Mouse (Mus musculus): ENCODE data around the gene Mgat2. TPM values are rescaled to one million over a fixed set of nuclear protein-coding genes. Genes with fewer than 3 reads are reported as not detected.
A peak's percentile ranks its signal among the peaks of the same experiment; 100 is the strongest.

Gene Mgat2
- polyA plus RNA-seq, 1 experiment from 2014 or later = 38.5 TPM

DNA sequence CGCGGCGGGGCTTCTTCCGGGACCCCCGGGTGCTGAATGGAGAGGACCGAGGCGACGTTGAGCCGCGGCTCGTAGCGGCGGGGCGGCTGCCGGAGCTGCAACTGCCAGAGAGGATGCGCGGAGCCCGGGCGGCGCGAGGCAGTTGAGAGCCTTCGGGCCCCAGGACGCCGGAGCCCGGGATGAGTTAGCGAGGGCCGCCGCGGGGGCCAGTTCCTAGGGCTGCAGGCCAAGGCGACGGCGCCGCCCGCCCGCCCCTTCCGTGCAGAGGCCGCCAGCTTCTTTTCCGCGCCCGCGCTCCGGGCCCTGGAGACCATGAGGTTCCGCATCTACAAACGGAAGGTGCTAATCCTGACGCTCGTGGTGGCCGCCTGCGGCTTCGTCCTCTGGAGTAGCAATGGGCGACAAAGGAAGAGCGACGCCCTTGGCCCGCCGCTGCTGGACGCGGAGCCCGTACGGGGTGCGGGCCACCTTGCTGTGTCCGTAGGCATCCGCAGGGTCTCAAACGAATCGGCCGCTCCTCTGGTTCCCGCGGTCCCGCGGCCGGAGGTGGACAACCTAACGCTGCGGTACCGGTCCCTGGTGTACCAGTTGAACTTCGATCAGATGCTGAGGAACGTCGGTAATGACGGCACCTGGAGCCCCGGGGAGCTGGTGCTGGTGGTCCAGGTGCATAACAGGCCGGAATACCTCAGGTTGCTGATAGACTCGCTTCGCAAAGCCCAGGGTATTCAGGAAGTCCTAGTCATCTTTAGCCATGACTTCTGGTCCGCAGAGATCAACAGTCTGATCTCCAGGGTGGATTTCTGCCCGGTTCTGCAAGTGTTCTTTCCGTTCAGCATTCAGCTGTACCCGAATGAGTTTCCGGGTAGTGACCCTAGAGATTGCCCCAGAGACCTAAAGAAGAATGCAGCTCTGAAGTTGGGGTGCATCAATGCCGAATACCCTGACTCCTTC, 662 bp downstream of the Mgat2 start:
- H3K4me2 ChIP-seq = peak overlapping the region; percentile 75
- WGBS = 2% methylated on average over 84 of the region's 86 CpGs
- no peaks in the 10 kb centered on the region for H3K27me3 ChIP-seq (replicated peaks)
- no peaks in the 10 kb centered on the region for H3K9me3 ChIP-seq
- ATAC-seq (replicated peaks) = peak; percentile 76
- no peaks in the 10 kb centered on the region for H3K36me3 ChIP-seq (replicated peaks)
- peak overlapping the region; percentile 95 for H3K27ac ChIP-seq
- peak overlapping the region; percentile 77 for H3K9ac ChIP-seq
- peak overlapping the region; percentile 87 for H3K4me3 ChIP-seq
- H3K4me1 ChIP-seq = peaks cover 28% of the 10 kb centered on the region

DNA sequence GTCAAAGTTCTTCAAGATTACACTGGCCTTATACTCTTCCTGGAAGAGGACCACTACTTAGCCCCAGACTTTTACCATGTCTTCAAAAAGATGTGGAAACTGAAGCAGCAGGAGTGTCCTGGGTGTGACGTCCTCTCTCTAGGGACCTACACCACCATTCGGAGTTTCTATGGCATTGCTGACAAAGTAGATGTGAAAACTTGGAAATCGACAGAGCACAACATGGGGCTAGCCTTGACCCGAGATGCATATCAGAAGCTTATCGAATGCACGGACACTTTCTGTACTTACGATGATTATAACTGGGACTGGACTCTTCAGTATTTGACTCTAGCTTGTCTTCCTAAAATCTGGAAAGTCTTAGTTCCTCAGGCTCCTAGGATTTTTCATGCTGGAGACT, 1.4 kb downstream of the Mgat2 start:
- no peak for ATAC-seq (replicated peaks)
- 70% methylated on average over 7 of the region's 7 CpGs for WGBS
- no peaks in the 10 kb centered on the region for H3K9me3 ChIP-seq

DNA sequence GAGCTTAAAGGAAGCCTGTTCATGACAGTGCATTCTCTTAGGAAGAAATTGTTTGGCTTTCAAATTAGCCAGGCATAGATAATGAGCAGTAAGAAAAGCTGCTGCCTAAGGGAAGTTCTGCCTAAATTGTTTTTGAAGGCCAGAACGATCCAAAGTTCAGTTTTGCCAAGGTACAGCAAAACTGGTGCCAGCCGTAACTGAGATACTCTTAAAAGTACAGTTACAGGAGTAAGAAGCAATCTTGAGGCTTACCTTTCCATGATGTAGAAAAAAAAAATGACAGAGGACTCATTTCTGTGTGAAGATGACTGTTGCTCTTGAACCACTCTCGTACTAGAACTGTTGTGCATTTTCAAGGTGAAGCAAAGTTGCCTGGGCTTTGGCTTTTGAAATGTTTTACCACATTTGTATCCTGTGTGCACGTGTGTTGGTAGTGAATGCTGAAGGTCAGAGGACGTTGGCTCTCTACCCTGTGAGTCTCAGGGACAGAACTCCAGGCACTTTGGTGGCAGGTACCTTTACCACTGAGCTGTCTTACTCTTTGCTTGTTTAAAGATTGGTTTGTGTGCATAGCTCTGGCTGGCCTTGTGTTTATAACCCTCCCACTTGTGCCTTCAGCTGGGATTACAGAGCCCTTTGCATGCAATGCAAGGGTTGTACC, 3.0 kb downstream of the Mgat2 start:
- Histone ChIP-seq H3K9ac (no peak overlapping the region), H3K27me3 (replicated peaks) (no peaks in the 10 kb centered on the region), H3K4me2 (peak overlapping the region; percentile 6; the same call in 1 of the 2 replicates), H3K36me3 (replicated peaks) (0 out of 2 replicates have a peak, but pooled peaks cover 3% of the 10 kb centered on the region), H3K4me1 (peaks cover 28% of the 10 kb centered on the region), H3K4me3 (no peak overlapping the region), H3K27ac (no peak overlapping the region), H3K9me3 (no peaks in the 10 kb centered on the region)
- WGBS = 71% methylated on average over 5 of the region's 5 CpGs
- no peak for ATAC-seq (replicated peaks)

More for the DNA sequence above, 1.4 kb downstream of the Mgat2 start:
- Histone ChIP-seq H3K4me1 (peaks cover 28% of the 10 kb centered on the region), H3K4me2 (peak overlapping the region; percentile 75), H3K27me3 (replicated peaks) (no peaks in the 10 kb centered on the region), H3K4me3 (peak overlapping the region; percentile 87), H3K9ac (no peak overlapping the region; the same call in 1 of the 2 replicates), H3K27ac (no peak overlapping the region), H3K36me3 (replicated peaks) (0 out of 2 replicates have a peak, but pooled peaks cover 3% of the 10 kb centered on the region)

DNA sequence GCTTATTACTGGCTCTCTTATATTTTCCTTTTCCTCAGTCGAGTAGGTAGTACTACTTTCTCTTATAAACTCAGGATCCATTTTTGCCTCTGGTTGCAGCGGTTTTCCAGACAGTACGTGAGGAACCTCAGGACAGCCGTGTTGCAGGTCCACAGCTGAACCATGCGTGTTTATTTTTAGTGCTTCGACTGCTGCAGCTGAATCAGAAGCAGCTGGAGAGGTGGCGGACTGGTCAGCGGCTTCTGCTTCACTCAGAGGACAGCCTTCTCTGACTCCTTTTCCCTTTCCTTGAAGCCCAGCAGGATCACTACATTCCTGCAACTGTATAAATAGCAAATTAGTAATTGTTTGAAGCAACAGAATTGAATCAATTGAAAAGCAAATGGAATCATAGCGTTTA, 6.1 kb downstream of the Mgat2 start:
- peaks cover 20% of the 10 kb centered on the region for H3K4me1 ChIP-seq
- WGBS = 93% methylated on average over 9 of the region's 9 CpGs
- no peak overlapping the region for H3K4me2 ChIP-seq
- H3K9ac ChIP-seq = no peak overlapping the region
- H3K36me3 ChIP-seq (replicated peaks) = 0 out of 2 replicates have a peak, but pooled peaks cover 3% of the 10 kb centered on the region
- no peaks in the 10 kb centered on the region for H3K27me3 ChIP-seq (replicated peaks)
- no peak overlapping the region for H3K27ac ChIP-seq
- H3K4me3 ChIP-seq = no peak overlapping the region
- H3K9me3 ChIP-seq = no peaks in the 10 kb centered on the region
- ATAC-seq (replicated peaks) = no peak

DNA sequence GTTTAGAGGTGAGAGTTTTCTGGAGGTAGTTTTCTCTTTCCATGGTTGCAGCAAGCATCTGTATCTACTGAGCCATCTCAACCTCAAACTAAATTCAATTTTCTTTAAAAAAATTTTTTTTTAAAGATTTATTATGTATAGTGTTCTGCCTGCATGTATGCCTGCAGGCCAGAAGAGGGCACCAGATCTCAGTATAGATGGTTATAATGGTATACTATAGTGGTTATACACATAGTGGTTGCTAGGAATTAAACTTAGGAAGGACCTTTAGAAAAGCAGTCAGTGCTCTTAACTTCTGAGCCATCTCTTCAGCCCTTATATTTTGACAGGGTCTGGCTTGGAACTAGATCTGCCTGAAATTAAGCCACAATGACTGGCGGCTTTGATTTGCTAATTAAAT, 6.6 kb downstream of the Mgat2 start:
- H3K36me3 ChIP-seq (replicated peaks) = 0 out of 2 replicates have a peak, but pooled peaks cover 3% of the 10 kb centered on the region
- H3K9me3 ChIP-seq = no peaks in the 10 kb centered on the region
- H3K27ac ChIP-seq = no peak overlapping the region
- H3K27me3 ChIP-seq (replicated peaks) = no peaks in the 10 kb centered on the region
- no peak overlapping the region for H3K4me2 ChIP-seq
- peaks cover 19% of the 10 kb centered on the region for H3K4me1 ChIP-seq
- no peak overlapping the region for H3K4me3 ChIP-seq
- 98% methylated on average over 1 of the region's 1 CpGs for WGBS
- ATAC-seq (replicated peaks) = peak; percentile 56; the same call in 1 of the 2 replicates
- no peak overlapping the region for H3K9ac ChIP-seq

DNA sequence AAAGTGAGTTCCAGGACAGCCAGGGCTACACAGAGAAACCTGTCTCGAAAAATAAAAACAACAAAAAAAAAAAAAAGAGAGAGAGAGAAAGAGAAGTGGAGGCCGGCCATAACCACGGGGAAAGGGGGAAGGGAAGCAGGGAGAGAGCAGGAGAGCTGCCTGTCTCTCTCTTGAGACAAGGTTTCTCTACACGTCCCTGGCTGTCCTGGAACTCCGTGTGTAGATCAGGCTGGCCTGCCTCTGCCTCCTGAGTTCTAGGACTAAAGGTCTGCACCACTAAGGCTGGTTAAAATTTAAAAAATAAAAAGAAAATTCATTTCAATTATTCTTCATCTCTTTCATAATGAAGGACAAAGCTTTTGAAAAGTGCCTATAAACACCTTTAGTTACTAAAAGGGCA, 7.4 kb downstream of the Mgat2 start:
- H3K9ac ChIP-seq = no peak overlapping the region
- 0 out of 2 replicates have a peak, but pooled peaks cover 3% of the 10 kb centered on the region for H3K36me3 ChIP-seq (replicated peaks)
- no peaks in the 10 kb centered on the region for H3K9me3 ChIP-seq
- H3K4me1 ChIP-seq = peaks cover 24% of the 10 kb centered on the region
- WGBS = 90% methylated on average over 5 of the region's 5 CpGs
- H3K27me3 ChIP-seq (replicated peaks) = no peaks in the 10 kb centered on the region
- no peak overlapping the region for H3K27ac ChIP-seq
- no peak overlapping the region for H3K4me2 ChIP-seq
- no peak overlapping the region for H3K4me3 ChIP-seq
- no peak for ATAC-seq (replicated peaks)

DNA sequence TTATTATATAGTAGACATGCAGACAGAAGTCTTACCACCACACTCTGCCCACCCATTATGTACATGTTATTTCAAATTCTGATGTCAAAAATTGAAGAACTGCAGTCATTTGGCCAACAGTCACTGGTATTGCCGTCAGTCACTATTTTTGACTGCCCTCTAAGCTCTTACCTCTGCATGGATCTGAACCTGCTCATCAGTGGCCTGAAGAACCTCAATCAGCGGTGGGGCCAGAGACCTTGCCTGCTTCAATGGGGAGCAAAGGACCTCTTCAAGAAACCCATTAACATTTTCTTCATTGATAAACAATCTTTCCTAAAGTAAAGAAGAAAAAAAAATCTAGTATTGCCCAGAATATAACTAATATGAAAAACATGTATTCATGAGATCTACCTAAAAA, 8.7 kb downstream of the Mgat2 start:
- Histone ChIP-seq H3K9ac (no peak overlapping the region), H3K4me3 (no peak overlapping the region), H3K4me1 (peaks cover 16% of the 10 kb centered on the region), H3K4me2 (no peak overlapping the region), H3K36me3 (replicated peaks) (0 out of 2 replicates have a peak, but pooled peaks cover 3% of the 10 kb centered on the region), H3K9me3 (no peaks in the 10 kb centered on the region), H3K27ac (no peak overlapping the region), H3K27me3 (replicated peaks) (no peaks in the 10 kb centered on the region)
- ATAC-seq (replicated peaks) = no peak
- 90% methylated on average over 2 of the region's 2 CpGs for WGBS

DNA sequence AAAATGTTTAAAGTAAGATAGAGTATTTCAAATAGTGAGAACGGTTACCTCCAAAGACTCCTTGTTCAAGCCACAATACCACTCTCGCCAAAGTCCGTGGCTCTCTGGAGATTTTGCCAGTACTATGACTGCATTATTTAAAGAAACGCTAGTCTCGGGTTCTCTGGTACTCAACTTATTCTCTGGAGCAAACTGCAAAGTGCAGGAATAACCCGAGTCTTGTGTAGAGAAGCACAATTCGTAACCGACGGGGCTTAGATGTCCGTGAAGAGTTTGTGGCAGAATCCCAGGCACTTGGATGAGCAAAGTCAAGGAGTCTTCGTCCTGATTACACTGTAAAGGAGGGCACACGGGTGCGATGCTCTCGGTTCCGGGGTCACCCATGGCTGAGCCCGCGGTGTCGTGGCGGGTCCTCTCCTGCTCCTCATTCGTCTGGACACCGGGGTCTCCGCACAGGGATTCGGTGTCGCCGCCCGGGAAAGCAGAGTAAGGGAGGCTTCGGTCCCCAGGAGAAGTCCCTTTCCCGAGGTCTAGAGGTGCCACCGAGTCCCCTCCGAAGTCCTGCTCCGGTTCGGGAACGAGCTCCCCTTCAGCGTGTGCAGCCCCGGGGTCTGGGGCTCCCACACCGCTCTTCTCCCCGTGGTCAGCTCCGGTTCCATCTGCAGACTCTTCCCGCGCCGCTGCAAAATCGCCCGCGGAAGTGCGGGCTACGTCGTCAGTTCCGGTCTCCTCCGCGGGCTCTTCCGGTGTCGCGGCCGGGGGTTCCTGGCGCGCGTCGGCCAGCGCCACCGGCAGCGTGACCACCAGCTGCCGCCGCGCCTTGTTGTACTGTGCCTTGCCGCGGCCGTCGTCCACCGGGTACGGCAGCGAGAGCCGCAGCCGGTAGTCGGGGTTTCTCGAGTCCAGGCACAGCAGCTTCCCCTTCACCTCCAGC, 12.8 kb downstream of the Mgat2 start, which contains the start of gene Gm49383:
TSS of gene Gm49383 (minus strand) at position 661 of the 934 bp plus-strand sequence.
- Histone ChIP-seq H3K27me3 (replicated peaks) (no peaks in the 10 kb centered on the region), H3K9ac (peak within 1 kb of the TSS; percentile 76), H3K27ac (peak within 1 kb of the TSS; percentile 94), H3K4me1 (peaks cover 33% of the 10 kb centered on the region), H3K36me3 (replicated peaks) (no peaks in the 10 kb centered on the region), H3K4me3 (peak within 1 kb of the TSS; percentile 89), H3K4me2 (peak within 1 kb of the TSS; percentile 96), H3K9me3 (no peaks in the 10 kb centered on the region)
- under 1% methylated on average over 75 of the region's 75 CpGs for WGBS
- ATAC-seq (replicated peaks) = peak; percentile 87

DNA sequence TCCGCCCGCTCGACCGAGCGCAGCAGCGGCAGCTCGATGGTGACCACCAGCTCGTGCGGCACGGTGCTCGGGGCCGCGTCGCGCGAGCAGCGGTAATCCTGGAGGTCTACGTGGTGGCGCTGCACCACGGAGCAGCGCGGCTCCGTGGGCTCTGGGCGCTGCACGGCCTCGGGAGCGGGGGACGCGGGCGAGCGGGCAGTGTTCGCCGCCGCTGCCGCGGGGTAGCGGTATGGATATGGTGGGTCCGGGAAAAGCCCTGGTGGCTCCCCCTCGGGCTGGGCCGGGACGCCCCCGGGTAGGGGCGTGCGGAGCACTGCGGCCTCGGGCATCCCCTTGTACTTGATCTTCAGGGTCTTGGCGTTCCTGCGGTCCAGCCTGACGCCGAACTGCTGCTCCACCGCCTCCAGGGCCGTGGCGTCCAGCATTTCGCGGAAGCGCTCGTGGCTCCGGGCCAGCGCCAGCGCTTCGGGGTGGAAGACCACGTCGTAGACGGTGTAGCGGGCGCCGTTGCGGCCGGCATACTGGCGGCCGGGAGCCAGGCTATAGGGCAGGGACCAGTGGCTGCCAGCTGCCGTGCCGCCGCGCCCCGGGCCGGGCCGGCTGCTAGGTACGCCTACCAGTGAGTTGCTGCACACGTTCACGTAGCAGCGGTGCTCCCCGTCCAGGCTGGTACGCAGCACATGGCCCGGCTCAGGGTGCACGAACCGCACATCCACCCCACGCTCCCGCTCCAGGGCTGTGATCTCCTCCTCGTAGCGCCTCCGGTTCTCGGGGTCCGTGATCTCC, 13.6 kb downstream of the Mgat2 start:
- Histone ChIP-seq H3K9ac (peak overlapping the region; percentile 76), H3K9me3 (no peaks in the 10 kb centered on the region), H3K4me1 (peaks cover 33% of the 10 kb centered on the region), H3K27ac (peak overlapping the region; percentile 94), H3K27me3 (replicated peaks) (no peaks in the 10 kb centered on the region), H3K4me3 (peak overlapping the region; percentile 89), H3K4me2 (peak overlapping the region; percentile 96), H3K36me3 (replicated peaks) (no peaks in the 10 kb centered on the region)
- ATAC-seq (replicated peaks) = peak; percentile 85
- WGBS = under 1% methylated on average over 84 of the region's 94 CpGs

DNA sequence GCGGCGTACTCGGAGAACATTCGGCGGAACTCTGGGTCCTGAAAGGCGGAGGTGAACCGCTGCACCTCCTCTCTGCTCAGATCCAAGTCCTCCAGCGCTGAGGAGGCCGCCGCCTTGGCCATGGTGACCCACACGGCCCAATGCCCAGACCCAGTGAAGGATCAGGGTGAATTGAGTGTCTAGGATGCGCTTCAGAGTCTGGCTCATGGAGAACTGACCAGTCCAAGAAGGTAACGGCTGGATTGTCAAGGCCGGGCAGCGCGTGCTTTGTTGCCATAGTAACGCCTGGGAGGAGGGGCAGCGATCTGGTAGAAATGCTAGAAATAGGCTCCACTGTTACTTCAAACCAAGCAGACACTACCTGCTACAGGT, 14.2 kb downstream of the Mgat2 start, which contains the start of gene Dnaaf2:
TSS of gene Dnaaf2 (minus strand) at position 266 of the 372 bp plus-strand sequence.
- H3K9me3 ChIP-seq = no peaks in the 10 kb centered on the region
- under 1% methylated on average over 18 of the region's 18 CpGs for WGBS

DNA sequence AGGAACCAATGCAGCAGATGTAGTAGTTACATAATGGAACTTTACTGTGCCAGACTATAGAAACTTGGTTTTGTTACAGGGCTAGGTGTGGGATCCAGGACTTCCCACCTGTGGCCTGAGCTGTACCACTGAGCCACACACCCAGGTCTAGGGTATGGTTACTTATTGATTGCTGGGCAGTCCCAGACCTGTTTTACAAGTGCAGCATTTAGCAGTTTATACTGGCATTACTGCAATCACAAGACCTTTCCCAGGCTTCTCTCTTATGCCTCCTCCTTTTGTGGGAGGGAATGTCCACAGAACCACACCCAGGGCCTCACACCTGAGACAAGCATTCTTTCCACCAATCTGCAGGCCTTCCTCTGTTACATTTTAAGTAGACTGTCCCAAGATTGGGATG, 15.0 kb downstream of the Mgat2 start:
- Histone ChIP-seq H3K4me2 (peak overlapping the region; percentile 96; the same call in 1 of the 2 replicates), H3K9me3 (no peaks in the 10 kb centered on the region), H3K27ac (no peak overlapping the region), H3K36me3 (replicated peaks) (no peaks in the 10 kb centered on the region), H3K4me1 (peaks cover 35% of the 10 kb centered on the region), H3K9ac (no peak overlapping the region), H3K27me3 (replicated peaks) (no peaks in the 10 kb centered on the region), H3K4me3 (no peak overlapping the region)
- no peak for ATAC-seq (replicated peaks)

More for the DNA sequence above, 14.2 kb downstream of the Mgat2 start, which contains the start of gene Dnaaf2:
- Histone ChIP-seq H3K4me3 (peak within 1 kb of the TSS; percentile 89), H3K9ac (peak within 1 kb of the TSS; percentile 76), H3K27ac (peak within 1 kb of the TSS; percentile 94), H3K4me2 (peak within 1 kb of the TSS; percentile 96), H3K4me1 (peaks cover 33% of the 10 kb centered on the region), H3K36me3 (replicated peaks) (no peaks in the 10 kb centered on the region), H3K27me3 (replicated peaks) (no peaks in the 10 kb centered on the region)
- ATAC-seq (replicated peaks) = peak; percentile 55

All from midbrain, embryonic 15.5 days (tissue).